Mouse (Mus musculus) thymus, adult 2 months (tissue): ENCODE results near the gene Ets1.

Experiments used
- CTCF ChIP-seq: fragments of 200-500 bp; IDR thresholded peaks from 2 replicates; pipeline ENCODE4 v1.5.1; 2012; ENCODE audit warnings: mild to moderate bottlenecking, control low read depth, low read length, moderate library complexity, borderline replicate concordance; ENCODE audit not compliant: control insufficient read depth, poor library complexity, insufficient read depth; ENCODE audit errors: extremely low read depth
- POLR2A ChIP-seq: fragments of 200-500 bp; IDR thresholded peaks from 2 replicates; pipeline ENCODE4 v1.6.1; 2012; ENCODE audit warnings: mild to moderate bottlenecking, low read length, control low read depth, moderate library complexity; ENCODE audit not compliant: control insufficient read depth, poor library complexity, insufficient read depth; ENCODE audit errors: extremely low read depth

DNA sequence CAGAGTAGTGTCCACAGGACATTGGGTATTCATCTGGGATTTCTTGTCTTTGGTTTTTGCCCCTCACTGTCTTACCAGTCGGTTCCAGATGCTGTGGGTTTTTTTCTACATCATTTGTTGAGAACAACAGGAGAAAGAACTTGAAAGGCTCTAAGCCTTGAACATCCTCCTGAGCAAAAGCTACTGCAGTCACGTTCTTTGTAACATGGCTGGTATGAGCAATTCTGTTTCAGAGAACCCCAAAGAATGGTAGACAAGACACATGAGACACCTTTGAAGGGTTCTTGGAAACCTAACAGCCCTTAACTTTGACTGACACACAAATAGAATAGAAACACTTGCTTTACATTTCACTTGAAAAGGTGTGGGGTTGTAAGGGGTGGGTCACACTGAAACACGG, 86.9 kb downstream of the Ets1 start:
- TF ChIP-seq CTCF (no peak), POLR2A (no peak)
